Mouse (Mus musculus) large intestine, adult 2 months (tissue): Measurements from ENCODE around the gene Cxadr. TPM values are rescaled to one million over a fixed set of nuclear protein-coding genes. Genes with fewer than 3 reads are reported as not detected.

ENCODE experiments used
- DNase-seq: peaks from one replicate; pipeline ENCODE4 v3.0.0-alpha.2; 2012; ENCODE audit warnings: low read depth, low spot score
- WGBS: fragments of 180-500 bp; shearing (Covaris S2); methylation state at CpG from one replicate; pipeline ENCODE4 v1.1.7; 2018; 5-methylcytosine and 5-hydroxymethylcytosine counted together
- polyA plus RNA-seq: library from polyadenylated mRNA; depleted of rRNA; stranded (reverse); fragments of >200 nt; gene quantifications from 2 replicates; pipeline ENCODE4 v1.2.3, GENCODE M21; 2012

Cxadr gene
- polyA plus RNA-seq, 1 experiment = 36.0 TPM

- no peak for DNase-seq
- WGBS = 10% methylated on average over 10 of the region's 10 CpGs
Measured at GRCm38 (mm10) chr16:78302678-78303050, 1.4 kb downstream of the Cxadr start.

- no peak for DNase-seq
- 73% methylated on average over 12 of the region's 12 CpGs for WGBS
Measured at GRCm38 (mm10) chr16:78305606-78306100, 4.4 kb downstream of the Cxadr start.

GRCm38 (mm10) chr16:78306606-78307005 lies 5.3 kb downstream of the Cxadr start:
- DNase-seq = no peak
- 85% methylated on average over 8 of the region's 8 CpGs for WGBS

GRCm38 (mm10) chr16:78307476-78308192 lies 6.3 kb downstream of the Cxadr start:
- 89% methylated on average over 16 of the region's 16 CpGs for WGBS
- DNase-seq = no peak

- peak; percentile 67 for DNase-seq
- 41% methylated on average over 6 of the region's 6 CpGs for WGBS
Measured at GRCm38 (mm10) chr16:78309258-78309657, 8.0 kb downstream of the Cxadr start.

- WGBS = 37% methylated on average over 16 of the region's 16 CpGs
- DNase-seq = no peak
Measured at GRCm38 (mm10) chr16:78313135-78313887, 12.0 kb downstream of the Cxadr start.

- DNase-seq = no peak
- 89% methylated on average over 6 of the region's 6 CpGs for WGBS
Measured at GRCm38 (mm10) chr16:78314026-78314425, 12.7 kb downstream of the Cxadr start.

GRCm38 (mm10) chr16:78316849-78317248 lies 15.6 kb downstream of the Cxadr start:
- DNase-seq = no peak
- 86% methylated on average over 9 of the region's 9 CpGs for WGBS

GRCm38 (mm10) chr16:78317960-78318359 lies 16.7 kb downstream of the Cxadr start:
- WGBS = 18% methylated on average over 7 of the region's 7 CpGs

GRCm38 (mm10) chr16:78319711-78320110 lies 18.4 kb downstream of the Cxadr start:
- WGBS = 86% methylated on average over 7 of the region's 7 CpGs
- no peak for DNase-seq

More at GRCm38 (mm10) chr16:78317960-78318359, 16.7 kb downstream of the Cxadr start:
- DNase-seq = peak; percentile 63

GRCm38 (mm10) chr16:78321559-78321958 lies 20.3 kb downstream of the Cxadr start:
- 42% methylated on average over 7 of the region's 7 CpGs for WGBS
- no peak for DNase-seq

GRCm38 (mm10) chr16:78322140-78322539 lies 20.9 kb downstream of the Cxadr start:
- WGBS = 73% methylated on average over 7 of the region's 7 CpGs
- no peak for DNase-seq

GRCm38 (mm10) chr16:78325972-78326848 lies 24.9 kb downstream of the Cxadr start:
- WGBS = 76% methylated on average over 27 of the region's 27 CpGs
- no peak for DNase-seq

- peak; percentile 57 for DNase-seq
- WGBS = 34% methylated on average over 7 of the region's 7 CpGs
Measured at GRCm38 (mm10) chr16:78327562-78327961, 26.3 kb downstream of the Cxadr start.

GRCm38 (mm10) chr16:78327999-78328398 lies 26.7 kb downstream of the Cxadr start:
- 24% methylated on average over 12 of the region's 12 CpGs for WGBS
- DNase-seq = peak; percentile 72

GRCm38 (mm10) chr16:78337226-78337625 lies 35.9 kb downstream of the Cxadr start:
- DNase-seq = no peak
- 61% methylated on average over 8 of the region's 8 CpGs for WGBS

- no peak for DNase-seq
- WGBS = 89% methylated on average over 4 of the region's 4 CpGs
Measured at GRCm38 (mm10) chr16:78341356-78341755, 40.1 kb downstream of the Cxadr start.

- WGBS = 93% methylated on average over 5 of the region's 5 CpGs
- DNase-seq = no peak
Measured at GRCm38 (mm10) chr16:78342767-78343166, 41.5 kb downstream of the Cxadr start.

- 58% methylated on average over 6 of the region's 6 CpGs for WGBS
Measured at GRCm38 (mm10) chr16:78343792-78344191, 42.5 kb downstream of the Cxadr start.

More at GRCm38 (mm10) chr16:78343792-78344191, 42.5 kb downstream of the Cxadr start:
- no peak for DNase-seq
